Mouse (Mus musculus) liver, adult 2 months (tissue): ENCODE measurements at regions not wholly inside any gene's neighbourhood (a gene's known extent, or its start where the extent isn't known, plus 50 kb on each side); places are given as distances from the start of the nearest gene placed in this dataset.

Source experiments
- CTCF ChIP-seq: fragments of 200-500 bp; IDR thresholded peaks from 2 replicates; pipeline ENCODE4 v1.5.1; 2011; ENCODE audit warnings: low read depth, low read length, control low read depth
- POLR2A ChIP-seq: fragments of 200-500 bp; IDR thresholded peaks from 2 replicates; pipeline ENCODE4 v1.6.1; 2011; ENCODE audit warnings: low read length, control low read depth; ENCODE audit not compliant: insufficient read depth; ENCODE audit errors: extremely low read depth

- TF ChIP-seq POLR2A (no peak), CTCF (no peak)
Observed at GRCm38 (mm10) chr2:51830965-51831720, 103.8 kb downstream of the Rbm43 start.
